Mouse (Mus musculus) limb, embryonic 12.5 days (tissue): ENCODE results near the gene Nlrp6. TPM values are rescaled to one million over a fixed set of nuclear protein-coding genes. Genes with fewer than 3 reads are reported as not detected.
"Not testable (repeated sequence)": the region's sequence is repeated elsewhere in the genome, so short reads cannot be mapped to it uniquely, and the experiment has no call there.

Source experiments
- ATAC-seq: fragments of 200-750 bp; cut with Nextera tagmentation; 2 replicates; pipeline ENCODE4 v1.8.0; 2017; ENCODE audit warnings: low read depth, moderate TSS enrichment; ENCODE audit not compliant: insufficient number of reproducible peaks, insufficient read depth, low FRiP score, low TSS enrichment
- H3K27ac ChIP-seq: fragments of 300-500 bp; sonication (generic); 2 replicates; pipeline ENCODE4 v1.5.1; 2016; ENCODE audit warnings: mild to moderate bottlenecking, moderate library complexity
- H3K27me3 ChIP-seq: fragments of 300-500 bp; sonication (generic); 2 replicates; pipeline ENCODE4 v1.6.1; 2016; ENCODE audit warnings: mild to moderate bottlenecking, moderate library complexity
- H3K36me3 ChIP-seq: fragments of 300-500 bp; sonication (generic); 2 replicates; pipeline ENCODE4 v1.6.1; 2016; ENCODE audit warnings: mild to moderate bottlenecking, moderate library complexity
- H3K4me1 ChIP-seq: fragments of 300-500 bp; sonication (generic); replicated peaks from 2 replicates; pipeline ENCODE4 v1.6.1; 2016
- H3K4me2 ChIP-seq: fragments of 300-500 bp; sonication (generic); 2 replicates; pipeline ENCODE4 v1.6.1; 2016; ENCODE audit warnings: mild to moderate bottlenecking, moderate library complexity
- H3K4me3 ChIP-seq: fragments of 300-500 bp; sonication (generic); replicated peaks from 2 replicates; pipeline ENCODE4 v1.5.1; 2016; ENCODE audit warnings: mild to moderate bottlenecking
- H3K9ac ChIP-seq: fragments of 300-500 bp; sonication (generic); replicated peaks from 2 replicates; pipeline ENCODE4 v1.6.1; 2016; ENCODE audit warnings: mild to moderate bottlenecking, moderate library complexity
- H3K9me3 ChIP-seq: fragments of 300-500 bp; sonication (generic); 2 replicates; pipeline ENCODE4 v1.6.1; 2016; ENCODE audit warnings: mild to moderate bottlenecking, moderate library complexity
- WGBS: fragments of 180-500 bp; shearing (Covaris S2); methylation state at CpG from one replicate; pipeline ENCODE4 v1.1.7; 2016; 5-methylcytosine and 5-hydroxymethylcytosine counted together
- polyA plus RNA-seq: library from polyadenylated mRNA; unstranded; fragments of >200 nt; fragmentation: Nextera tagmentation; extraction: Ambion mirVana; gene quantifications from 2 replicates; pipeline ENCODE4 v1.2.1, GENCODE M21; 2016

Gene Nlrp6
- polyA plus RNA-seq, 1 experiment from 2014 or later: not detected

GRCm38 (mm10) chr7:140976720-140977119 lies 56.0 kb downstream of the Nlrp6 start:
- H3K9me3 ChIP-seq, H3K36me3 ChIP-seq, H3K27ac ChIP-seq, H3K4me3 ChIP-seq, ATAC-seq, H3K4me2 ChIP-seq, H3K9ac ChIP-seq, H3K27me3 ChIP-seq: not testable (repeated sequence)
- 91% methylated on average over 9 of the region's 9 CpGs for WGBS
- peaks cover 17% of the 10 kb centered on the region for H3K4me1 ChIP-seq

Other genes starting within 250 kb of the Nlrp6 start
- not detected in 2 replicates for gene Olfr45, start 239.0 kb upstream of the Nlrp6 start, polyA plus RNA-seq
- gene Olfr541, start 223.6 kb upstream of the Nlrp6 start, polyA plus RNA-seq: not detected in 2 replicates
- gene Cyp2e1, start 157.2 kb upstream of the Nlrp6 start, polyA plus RNA-seq: not detected in 2 replicates
- gene Syce1, start 133.1 kb upstream of the Nlrp6 start, polyA plus RNA-seq: 0.69 and 1.4 TPM in 2 replicates
- 3.0 TPM in 2 replicates for gene Zfp941, start 98.7 kb upstream of the Nlrp6 start, polyA plus RNA-seq
- gene Urah, start 85.9 kb upstream of the Nlrp6 start, polyA plus RNA-seq: 0.33 and 1.3 TPM in 2 replicates
- not detected in 2 replicates for gene Scgb1c1, start 75.4 kb upstream of the Nlrp6 start, polyA plus RNA-seq
- not detected in 2 replicates for gene Odf3, start 73.1 kb upstream of the Nlrp6 start, polyA plus RNA-seq
- 0.23 TPM in 1 of 2 replicates, not detected in the other for gene Gm45785, start 64.6 kb upstream of the Nlrp6 start, polyA plus RNA-seq
- 53.0 and 60.3 TPM in 2 replicates for gene Ric8a, start 63.9 kb upstream of the Nlrp6 start, polyA plus RNA-seq
- gene Bet1l, start 63.3 kb upstream of the Nlrp6 start, polyA plus RNA-seq: 38.3 and 38.9 TPM in 2 replicates
- gene Psmd13, start 38.9 kb upstream of the Nlrp6 start, polyA plus RNA-seq: 271 and 302 TPM in 2 replicates
- gene Sirt3, start 38.6 kb upstream of the Nlrp6 start, polyA plus RNA-seq: 28.3 and 29.9 TPM in 2 replicates
- gene Cox8b, start 20.5 kb upstream of the Nlrp6 start, polyA plus RNA-seq: 1.9 and 2.7 TPM in 2 replicates
- gene Pgghg, start 20.5 kb downstream of the Nlrp6 start, polyA plus RNA-seq: 18.9 and 21.5 TPM in 2 replicates
- gene Ifitm5, start 29.4 kb downstream of the Nlrp6 start, polyA plus RNA-seq: 5.6 and 6.1 TPM in 2 replicates
- gene Gm45717, start 35.0 kb downstream of the Nlrp6 start, polyA plus RNA-seq: not detected in 2 replicates
- gene Ifitm2, start 35.1 kb downstream of the Nlrp6 start, polyA plus RNA-seq: 941 and 1,046 TPM in 2 replicates
- gene Ifitm1, start 46.3 kb downstream of the Nlrp6 start, polyA plus RNA-seq: 77.8 and 78.8 TPM in 2 replicates
- 56.5 and 68.6 TPM in 2 replicates for gene Ifitm3, start 89.9 kb downstream of the Nlrp6 start, polyA plus RNA-seq
- gene Ifitm6, start 97.0 kb downstream of the Nlrp6 start, polyA plus RNA-seq: not detected in 2 replicates
- not detected in 2 replicates for gene Gm17387, start 108.2 kb downstream of the Nlrp6 start, polyA plus RNA-seq
- 37.3 and 40.1 TPM in 2 replicates for gene B4galnt4, start 140.2 kb downstream of the Nlrp6 start, polyA plus RNA-seq
- gene Pkp3, start 157.3 kb downstream of the Nlrp6 start, polyA plus RNA-seq: 14.6 and 14.9 TPM in 2 replicates
- 2.2 and 2.5 TPM in 2 replicates for gene Sigirr, start 179.7 kb downstream of the Nlrp6 start, polyA plus RNA-seq
- 1.6 and 2.0 TPM in 2 replicates for gene Ano9, start 196.9 kb downstream of the Nlrp6 start, polyA plus RNA-seq
- gene Ptdss2, start 201.5 kb downstream of the Nlrp6 start, polyA plus RNA-seq: 76.0 and 76.7 TPM in 2 replicates